Mouse (Mus musculus): ENCODE data around the gene Prodh2.
"Not testable (repeated sequence)": the region's sequence is repeated elsewhere in the genome, so short reads cannot be mapped to it uniquely, and the experiment has no call there.

DNA sequence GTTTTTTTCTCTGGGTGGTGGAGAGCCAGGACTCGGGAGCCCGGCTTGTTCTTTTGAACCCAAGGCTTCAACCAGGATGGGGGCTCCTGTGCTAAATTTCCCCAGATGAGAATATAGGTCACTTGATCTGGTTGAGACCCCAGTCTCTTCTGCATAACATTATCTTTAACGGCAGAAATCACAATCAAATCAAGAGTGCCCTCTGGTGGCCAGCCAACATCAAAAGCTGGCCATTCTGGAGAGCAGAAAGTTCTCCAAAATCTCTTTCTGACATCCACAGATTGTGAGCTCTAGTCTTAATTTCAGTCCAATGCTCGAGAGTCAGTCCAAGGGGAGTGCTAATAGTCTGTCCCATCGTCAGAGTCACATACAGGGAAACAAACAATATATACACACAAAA lies 7.7 kb downstream of the Prodh2 start:
- not testable (repeated sequence) for TF ChIP-seq POLR2A (IDR thresholded peaks at IDR 0.05; ENCODE audit: low read depth, low read length)
- TF ChIP-seq CTCF (conservative IDR thresholded peaks at IDR 0.05; ENCODE audit: insufficient read depth, insufficient read length, low read depth, low read length), result 0 out of 2 replicates have a peak, but pooled peaks have one; percentile 19
